Mouse (Mus musculus) forebrain, embryonic 14.5 days (tissue): Measurements from ENCODE around the gene Rasgrf1. TPM values are rescaled to one million over a fixed set of nuclear protein-coding genes. Genes with fewer than 3 reads are reported as not detected.

Experiments
- ATAC-seq: fragments of 200-750 bp; cut with Nextera tagmentation; 2 replicates; pipeline ENCODE4 v1.8.0; 2017; ENCODE audit warnings: mild to moderate bottlenecking, moderate library complexity
- DNase-seq: peaks from one replicate; pipeline ENCODE4 v3.0.0-alpha.2; 2015; ENCODE audit warnings: low spot score
- H3K27ac ChIP-seq: fragments of 300-500 bp; sonication (generic); 2 replicates; pipeline ENCODE4 v1.5.1; 2014; ENCODE audit warnings: low read depth, mild to moderate bottlenecking, control low read depth, low read length, moderate library complexity
- H3K27me3 ChIP-seq: fragments of 300-500 bp; sonication (generic); replicated peaks from 2 replicates; pipeline ENCODE4 v1.6.1; 2014; ENCODE audit warnings: low read length, control low read depth, mixed read lengths; ENCODE audit not compliant: control insufficient read depth, insufficient read depth
- H3K36me3 ChIP-seq: fragments of 300-500 bp; sonication (generic); 2 replicates; pipeline ENCODE4 v1.6.1; 2014; ENCODE audit warnings: low read length, control low read depth; ENCODE audit not compliant: control insufficient read depth, insufficient read depth
- H3K4me1 ChIP-seq: fragments of 300-500 bp; sonication (generic); 2 replicates; pipeline ENCODE4 v1.6.1; 2014; ENCODE audit warnings: antibody characterized with exemption, low read length, control low read depth; ENCODE audit not compliant: control insufficient read depth, insufficient read depth
- H3K4me2 ChIP-seq: fragments of 300-500 bp; sonication (generic); 2 replicates; pipeline ENCODE4 v1.6.1; 2014; ENCODE audit warnings: mild to moderate bottlenecking, control low read depth, low read length
- H3K4me3 ChIP-seq: fragments of 300-500 bp; sonication (generic); 2 replicates; pipeline ENCODE4 v1.5.1; 2014; ENCODE audit warnings: low read depth, low read length, control low read depth
- H3K9ac ChIP-seq: fragments of 300-500 bp; sonication (generic); 2 replicates; pipeline ENCODE4 v1.6.1; 2014; ENCODE audit warnings: mild to moderate bottlenecking, low read length, control low read depth, moderate library complexity
- H3K9me3 ChIP-seq: fragments of 300-500 bp; sonication (generic); replicated peaks from 2 replicates; pipeline ENCODE4 v1.6.1; 2016; ENCODE audit warnings: low read length, control low read depth, mixed read lengths; ENCODE audit not compliant: control insufficient read depth
- WGBS: fragments of 180-500 bp; shearing (Covaris S2); extraction: QIAGEN DNeasy Blood & Tissue Kit; methylation state at CpG from one replicate; pipeline ENCODE4 v1.1.7; 2014; 5-methylcytosine and 5-hydroxymethylcytosine counted together
- polyA plus RNA-seq: library from polyadenylated mRNA; unstranded; fragments of >200 nt; fragmentation: Nextera tagmentation; extraction: Ambion mirVana; gene quantifications from 2 replicates; pipeline ENCODE4 v1.2.1, GENCODE M21; 2014

Gene Rasgrf1
- polyA plus RNA-seq, 1 experiment from 2014 or later, result 3.8 TPM

GRCm38 (mm10) chr9:89910741-89911444 lies 1.2 kb downstream of the Rasgrf1 start:
- peak overlapping the region; percentile 89 for H3K4me2 ChIP-seq
- peak overlapping the region; percentile 46 for H3K4me3 ChIP-seq
- H3K36me3 ChIP-seq, result no peaks in the 10 kb centered on the region
- peak overlapping the region; percentile 46; the same call in 1 of the 2 replicates for H3K9ac ChIP-seq
- peaks cover 62% of the 10 kb centered on the region for H3K27me3 ChIP-seq
- peak; percentile 30 for DNase-seq
- no peak overlapping the region for H3K27ac ChIP-seq
- H3K4me1 ChIP-seq, result peaks cover 9% of the 10 kb centered on the region; the same call in 1 of the 2 replicates
- ATAC-seq, result 0 out of 2 replicates have a peak, but pooled peaks have one; percentile 13
- no peaks in the 10 kb centered on the region for H3K9me3 ChIP-seq
- under 1% methylated on average over 34 of the region's 34 CpGs for WGBS

DNA sequence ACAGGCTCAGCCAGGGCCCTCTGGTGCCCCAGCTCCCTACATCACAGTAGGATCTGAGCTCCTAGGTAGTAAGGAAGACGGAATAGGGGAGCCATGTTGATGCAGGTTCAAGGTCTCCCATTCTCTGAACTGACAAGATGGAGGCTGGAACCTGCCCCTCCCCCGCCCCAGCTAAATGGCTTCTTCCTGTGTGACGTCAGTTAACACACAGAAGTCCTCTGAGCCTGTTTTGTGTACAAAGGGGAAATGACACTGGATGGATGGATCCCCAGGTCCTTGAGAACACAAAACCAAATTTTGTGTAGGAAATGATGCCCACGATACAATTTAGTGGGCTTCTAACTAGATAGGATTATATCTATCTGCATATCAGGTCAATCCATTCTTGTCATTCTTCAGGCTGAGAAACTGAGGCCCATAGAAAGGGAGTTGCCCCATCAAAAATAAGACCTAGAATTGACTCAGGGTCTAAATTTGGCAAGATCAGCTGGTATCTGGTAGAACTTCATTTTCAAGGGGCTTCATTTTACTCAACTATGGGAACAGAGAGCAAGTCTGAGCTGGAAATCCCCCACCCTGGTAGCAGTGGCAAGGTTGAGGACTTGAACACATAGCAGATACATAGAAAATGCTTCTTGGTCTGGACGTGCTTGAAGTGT lies 2.3 kb downstream of the Rasgrf1 start:
- Histone ChIP-seq H3K27me3 (peaks cover 53% of the 10 kb centered on the region), H3K9me3 (no peaks in the 10 kb centered on the region), H3K9ac (no peak overlapping the region), H3K4me2 (no peak overlapping the region), H3K27ac (no peak overlapping the region), H3K36me3 (no peaks in the 10 kb centered on the region), H3K4me1 (peaks cover 9% of the 10 kb centered on the region; the same call in 1 of the 2 replicates), H3K4me3 (no peak overlapping the region)
- 71% methylated on average over 5 of the region's 5 CpGs for WGBS
- DNase-seq, result no peak
- no peak for ATAC-seq

DNA sequence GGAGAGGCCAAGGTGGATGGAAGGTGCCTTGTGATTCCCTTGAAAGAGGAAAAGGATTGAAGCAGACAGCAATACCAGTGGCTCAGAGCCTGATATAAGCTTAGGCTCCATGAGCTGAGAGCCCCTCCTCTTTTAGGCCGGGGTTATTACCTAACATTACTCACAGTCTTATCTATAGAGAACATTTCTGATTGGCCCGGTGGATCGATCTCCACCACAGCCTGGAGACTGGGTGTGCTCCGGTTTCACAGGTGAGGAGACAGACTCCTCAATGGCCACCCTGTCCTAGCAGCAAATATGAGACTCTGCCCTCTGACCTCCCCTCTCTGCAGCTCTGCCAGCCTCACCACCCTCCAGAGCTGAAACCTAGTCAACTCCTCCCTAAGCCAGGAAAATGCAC lies 3.4 kb downstream of the Rasgrf1 start:
- no peak overlapping the region for H3K27ac ChIP-seq
- no peaks in the 10 kb centered on the region for H3K9me3 ChIP-seq
- peaks cover 9% of the 10 kb centered on the region; the same call in 1 of the 2 replicates for H3K4me1 ChIP-seq
- no peak overlapping the region for H3K9ac ChIP-seq
- H3K27me3 ChIP-seq, result peaks cover 43% of the 10 kb centered on the region
- ATAC-seq (no peak), DNase-seq (no peak)
- H3K36me3 ChIP-seq, result no peaks in the 10 kb centered on the region
- WGBS, result 64% methylated on average over 4 of the region's 4 CpGs
- H3K4me2 ChIP-seq, result no peak overlapping the region
- no peak overlapping the region for H3K4me3 ChIP-seq

GRCm38 (mm10) chr9:89916471-89916870 lies 6.8 kb downstream of the Rasgrf1 start:
- H3K27me3 ChIP-seq, result peaks cover 13% of the 10 kb centered on the region
- no peaks in the 10 kb centered on the region for H3K4me1 ChIP-seq
- DNase-seq, result no peak
- no peak overlapping the region for H3K4me3 ChIP-seq
- WGBS, result 92% methylated on average over 7 of the region's 7 CpGs
- no peak overlapping the region for H3K9ac ChIP-seq
- no peak overlapping the region for H3K4me2 ChIP-seq
- ATAC-seq, result no peak
- H3K36me3 ChIP-seq, result no peaks in the 10 kb centered on the region
- no peak overlapping the region for H3K27ac ChIP-seq
- no peaks in the 10 kb centered on the region for H3K9me3 ChIP-seq

GRCm38 (mm10) chr9:89917431-89917830 lies 7.7 kb downstream of the Rasgrf1 start:
- Histone ChIP-seq H3K4me1 (no peaks in the 10 kb centered on the region), H3K36me3 (no peaks in the 10 kb centered on the region), H3K27me3 (peaks cover 5% of the 10 kb centered on the region; the same call in 1 of the 2 replicates), H3K9ac (no peak overlapping the region), H3K4me2 (no peak overlapping the region), H3K9me3 (no peaks in the 10 kb centered on the region), H3K27ac (no peak overlapping the region), H3K4me3 (no peak overlapping the region)
- ATAC-seq (no peak), DNase-seq (no peak)
- 86% methylated on average over 1 of the region's 1 CpGs for WGBS

- Histone ChIP-seq H3K4me1 (no peaks in the 10 kb centered on the region), H3K9ac (no peak overlapping the region), H3K4me2 (no peak overlapping the region), H3K27me3 (no peaks in the 10 kb centered on the region), H3K9me3 (no peaks in the 10 kb centered on the region), H3K36me3 (no peaks in the 10 kb centered on the region), H3K4me3 (no peak overlapping the region), H3K27ac (no peak overlapping the region)
- WGBS, result 72% methylated on average over 5 of the region's 5 CpGs
- no peak for ATAC-seq
- DNase-seq, result no peak
These were observed 9.1 kb downstream of the Rasgrf1 start for GRCm38 (mm10) chr9:89918832-89919231.

- WGBS, result 77% methylated on average over 9 of the region's 9 CpGs
- no peaks in the 10 kb centered on the region for H3K4me1 ChIP-seq
- no peak overlapping the region for H3K4me3 ChIP-seq
- no peaks in the 10 kb centered on the region for H3K9me3 ChIP-seq
- no peak for ATAC-seq
- H3K4me2 ChIP-seq, result no peak overlapping the region
- H3K36me3 ChIP-seq, result no peaks in the 10 kb centered on the region
- H3K9ac ChIP-seq, result no peak overlapping the region
- no peak for DNase-seq
- no peaks in the 10 kb centered on the region for H3K27me3 ChIP-seq
- no peak overlapping the region for H3K27ac ChIP-seq
These were observed 11.4 kb downstream of the Rasgrf1 start for GRCm38 (mm10) chr9:89921121-89921520.

DNA sequence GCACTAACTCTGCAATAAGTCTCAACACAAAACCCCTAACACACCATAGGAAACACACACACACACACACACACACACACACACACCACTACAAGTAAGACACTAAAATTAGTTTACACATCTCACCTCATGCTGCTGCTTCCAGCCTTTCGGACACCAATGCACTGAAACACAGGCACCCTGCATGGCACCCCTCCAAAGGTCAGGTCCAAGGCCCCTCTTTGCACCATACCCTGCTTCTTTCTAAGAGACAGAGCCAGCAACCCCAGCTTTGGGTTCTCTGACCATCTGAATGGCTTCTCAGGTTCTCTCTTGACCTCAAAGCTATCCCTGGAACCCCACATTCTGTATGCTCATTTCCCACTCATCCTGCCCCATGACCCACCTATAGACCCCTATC lies 13.0 kb downstream of the Rasgrf1 start:
- no peak overlapping the region for H3K4me3 ChIP-seq
- H3K27ac ChIP-seq, result no peak overlapping the region
- ATAC-seq (no peak), DNase-seq (no peak)
- no peaks in the 10 kb centered on the region for H3K4me1 ChIP-seq
- H3K9ac ChIP-seq, result no peak overlapping the region
- H3K4me2 ChIP-seq, result no peak overlapping the region
- 90% methylated on average over 1 of the region's 1 CpGs for WGBS
- no peaks in the 10 kb centered on the region for H3K9me3 ChIP-seq
- H3K36me3 ChIP-seq, result no peaks in the 10 kb centered on the region
- H3K27me3 ChIP-seq, result no peaks in the 10 kb centered on the region

GRCm38 (mm10) chr9:89924836-89925235 lies 15.1 kb downstream of the Rasgrf1 start:
- Histone ChIP-seq H3K4me3 (no peak overlapping the region), H3K27me3 (no peaks in the 10 kb centered on the region), H3K4me1 (no peaks in the 10 kb centered on the region), H3K36me3 (no peaks in the 10 kb centered on the region), H3K4me2 (no peak overlapping the region), H3K9me3 (no peaks in the 10 kb centered on the region), H3K9ac (no peak overlapping the region), H3K27ac (no peak overlapping the region)
- DNase-seq (no peak), ATAC-seq (no peak)
- 91% methylated on average over 1 of the region's 1 CpGs for WGBS
